Mouse (Mus musculus): ENCODE data around the gene Upk2.

DNA sequence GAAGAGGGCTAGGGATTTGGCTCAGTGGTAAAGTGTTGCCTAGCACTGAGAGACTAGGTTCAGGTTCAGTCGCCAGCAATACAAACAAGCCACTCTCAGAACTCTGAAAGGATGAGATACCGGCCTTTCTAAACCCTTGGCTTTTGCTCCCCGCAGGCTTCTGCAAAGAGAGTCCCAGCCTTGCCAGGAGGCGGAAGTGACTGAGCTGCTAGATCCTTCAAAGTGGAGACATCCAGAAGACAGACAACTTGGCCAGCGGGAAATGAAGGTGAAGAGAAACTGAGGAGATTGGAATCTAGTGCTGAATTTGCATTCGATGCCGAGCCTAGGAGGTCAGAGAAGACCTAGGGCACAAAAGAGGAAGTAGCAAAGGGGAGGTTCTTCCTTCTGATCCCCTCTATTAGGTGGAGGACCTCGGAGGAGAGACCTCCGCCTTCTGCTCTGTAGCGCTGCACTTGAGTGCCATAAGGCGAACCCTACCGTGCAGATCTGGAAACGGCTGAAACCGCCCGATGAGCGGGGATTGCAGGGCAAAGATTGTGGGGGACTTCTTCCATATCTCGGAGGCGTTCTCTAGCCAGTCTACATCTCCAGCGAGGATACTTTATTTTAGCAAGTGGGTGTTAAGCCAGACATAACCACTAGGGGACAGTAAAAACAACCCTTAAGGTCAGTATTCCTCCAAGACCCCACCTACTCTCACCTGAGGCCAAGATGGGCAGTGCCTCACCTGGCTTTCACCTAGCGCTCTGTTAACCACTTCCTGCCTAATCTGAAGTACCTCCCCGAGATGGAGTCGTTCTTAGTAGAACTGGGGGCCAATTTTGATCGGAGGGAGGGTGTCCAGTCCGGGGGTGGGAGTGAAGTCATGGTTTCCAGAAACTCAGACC, 22.8 kb upstream of the Upk2 start:
- peak; percentile 30; the same call in 1 of the 2 replicates for TF ChIP-seq CTCF (IDR thresholded peaks at IDR 0.05; ENCODE audit: control insufficient read depth, insufficient read depth, low read length)
- no peak for TF ChIP-seq POLR2A (IDR thresholded peaks at IDR 0.05; ENCODE audit: borderline replicate concordance, control insufficient read depth, low read depth, low read length)

Data from bone marrow, adult 2 months (tissue).